Mouse (Mus musculus) limb, embryonic 13.5 days (tissue): ENCODE results near the gene Ahcyl1. TPM values are rescaled to one million over a fixed set of nuclear protein-coding genes. Genes with fewer than 3 reads are reported as not detected.
"Not testable (repeated sequence)": the region's sequence is repeated elsewhere in the genome, so short reads cannot be mapped to it uniquely, and the experiment has no call there.

Experiments used
- ATAC-seq: fragments of 200-750 bp; cut with Nextera tagmentation; 2 replicates; pipeline ENCODE4 v1.8.0; 2017; ENCODE audit warnings: low read depth, moderate number of reproducible peaks, moderate TSS enrichment; ENCODE audit not compliant: low FRiP score
- H3K27ac ChIP-seq: fragments of 300-500 bp; sonication (generic); 2 replicates; pipeline ENCODE4 v1.5.1; 2015; ENCODE audit warnings: inconsistent platforms, mild to moderate bottlenecking, moderate library complexity
- H3K27me3 ChIP-seq: fragments of 300-500 bp; sonication (generic); 2 replicates; pipeline ENCODE4 v1.6.1; 2015; ENCODE audit warnings: mild to moderate bottlenecking, inconsistent platforms
- H3K36me3 ChIP-seq: fragments of 300-500 bp; sonication (generic); 2 replicates; pipeline ENCODE4 v1.6.1; 2015; ENCODE audit warnings: inconsistent platforms, mild to moderate bottlenecking, moderate library complexity
- H3K4me1 ChIP-seq: fragments of 300-500 bp; sonication (generic); 2 replicates; pipeline ENCODE4 v1.6.1; 2015; ENCODE audit warnings: inconsistent platforms
- H3K4me2 ChIP-seq: fragments of 300-500 bp; sonication (generic); replicated peaks from 2 replicates; pipeline ENCODE4 v1.6.1; 2015; ENCODE audit warnings: inconsistent platforms, mild to moderate bottlenecking, moderate library complexity
- H3K4me3 ChIP-seq: fragments of 300-500 bp; sonication (generic); 2 replicates; pipeline ENCODE4 v1.5.1; 2015; ENCODE audit warnings: moderate library complexity, mild to moderate bottlenecking, inconsistent platforms
- H3K9ac ChIP-seq: fragments of 300-500 bp; sonication (generic); 2 replicates; pipeline ENCODE4 v1.6.1; 2015; ENCODE audit warnings: mild to moderate bottlenecking, inconsistent platforms
- H3K9me3 ChIP-seq: fragments of 300-500 bp; sonication (generic); 2 replicates; pipeline ENCODE4 v1.6.1; 2016; ENCODE audit warnings: inconsistent platforms
- WGBS: fragments of 180-500 bp; shearing (Covaris S2); methylation state at CpG from one replicate; pipeline ENCODE4 v1.1.7; 2015; 5-methylcytosine and 5-hydroxymethylcytosine counted together
- polyA plus RNA-seq: library from polyadenylated mRNA; unstranded; fragments of >200 nt; fragmentation: Nextera tagmentation; extraction: Ambion mirVana; gene quantifications from 2 replicates; pipeline ENCODE4 v1.2.1, GENCODE M21; 2015

Gene Ahcyl1
- polyA plus RNA-seq, 1 experiment from 2014 or later = 86.4 TPM

- not testable (repeated sequence) for H3K4me2 ChIP-seq, H3K9me3 ChIP-seq, H3K36me3 ChIP-seq, H3K27me3 ChIP-seq, H3K27ac ChIP-seq, H3K9ac ChIP-seq, H3K4me1 ChIP-seq, H3K4me3 ChIP-seq, ATAC-seq
- 74% methylated on average over 5 of the region's 5 CpGs for WGBS
These were observed 46.1 kb downstream of the Ahcyl1 start for GRCm38 (mm10) chr3:107650276-107650675.

GRCm38 (mm10) chr3:107646947-107647346 lies 49.4 kb downstream of the Ahcyl1 start:
- H3K4me2 ChIP-seq = no peak overlapping the region
- no peaks in the 10 kb centered on the region for H3K27me3 ChIP-seq
- no peak for ATAC-seq
- no peaks in the 10 kb centered on the region for H3K4me1 ChIP-seq
- H3K36me3 ChIP-seq = no peaks in the 10 kb centered on the region
- no peaks in the 10 kb centered on the region for H3K9me3 ChIP-seq
- H3K4me3 ChIP-seq = no peak overlapping the region
- WGBS = 76% methylated on average over 3 of the region's 3 CpGs
- no peak overlapping the region for H3K27ac ChIP-seq
- no peak overlapping the region for H3K9ac ChIP-seq

- Histone ChIP-seq H3K9me3 (no peaks in the 10 kb centered on the region), H3K27me3 (no peaks in the 10 kb centered on the region), H3K4me1 (no peaks in the 10 kb centered on the region), H3K4me3 (no peak overlapping the region), H3K27ac (no peak overlapping the region), H3K9ac (no peak overlapping the region), H3K36me3 (no peaks in the 10 kb centered on the region), H3K4me2 (no peak overlapping the region)
- no peak for ATAC-seq
- 62% methylated on average over 5 of the region's 5 CpGs for WGBS
These were observed 58.7 kb downstream of the Ahcyl1 start for GRCm38 (mm10) chr3:107637606-107638172.

- no peaks in the 10 kb centered on the region for H3K36me3 ChIP-seq
- no peaks in the 10 kb centered on the region for H3K27me3 ChIP-seq
- no peak overlapping the region for H3K4me2 ChIP-seq
- H3K27ac ChIP-seq = no peak overlapping the region
- WGBS = 65% methylated on average over 3 of the region's 3 CpGs
- H3K9me3 ChIP-seq = no peaks in the 10 kb centered on the region
- H3K4me3 ChIP-seq = no peak overlapping the region
- H3K4me1 ChIP-seq = no peaks in the 10 kb centered on the region
- H3K9ac ChIP-seq = no peak overlapping the region
- no peak for ATAC-seq
These were observed 60.1 kb downstream of the Ahcyl1 start for GRCm38 (mm10) chr3:107636236-107636635.

GRCm38 (mm10) chr3:107635836-107636235 lies 60.5 kb downstream of the Ahcyl1 start:
- Histone ChIP-seq H3K4me1 (no peaks in the 10 kb centered on the region), H3K4me3 (no peak overlapping the region), H3K36me3 (no peaks in the 10 kb centered on the region), H3K27ac (no peak overlapping the region), H3K4me2 (no peak overlapping the region), H3K9ac (no peak overlapping the region), H3K9me3 (no peaks in the 10 kb centered on the region), H3K27me3 (no peaks in the 10 kb centered on the region)
- no peak for ATAC-seq
- 63% methylated on average over 8 of the region's 8 CpGs for WGBS

- no peak overlapping the region for H3K9ac ChIP-seq
- H3K4me3 ChIP-seq = no peak overlapping the region
- no peaks in the 10 kb centered on the region for H3K9me3 ChIP-seq
- no peak overlapping the region for H3K27ac ChIP-seq
- H3K4me2 ChIP-seq = no peak overlapping the region
- no peak for ATAC-seq
- no peaks in the 10 kb centered on the region for H3K27me3 ChIP-seq
- H3K36me3 ChIP-seq = peaks cover under 1% of the 10 kb centered on the region; the same call in 1 of the 2 replicates
- H3K4me1 ChIP-seq = peaks cover 11% of the 10 kb centered on the region
- WGBS = 89% methylated on average over 9 of the region's 9 CpGs
These were observed 62.5 kb downstream of the Ahcyl1 start for GRCm38 (mm10) chr3:107633906-107634305.

GRCm38 (mm10) chr3:107632786-107633185 lies 63.6 kb downstream of the Ahcyl1 start:
- no peak overlapping the region for H3K4me2 ChIP-seq
- WGBS = 79% methylated on average over 4 of the region's 4 CpGs
- H3K9me3 ChIP-seq = no peaks in the 10 kb centered on the region
- ATAC-seq = no peak
- no peaks in the 10 kb centered on the region for H3K27me3 ChIP-seq
- peaks cover 11% of the 10 kb centered on the region for H3K4me1 ChIP-seq
- peaks cover 11% of the 10 kb centered on the region for H3K36me3 ChIP-seq
- no peak overlapping the region for H3K27ac ChIP-seq
- H3K9ac ChIP-seq = no peak overlapping the region
- H3K4me3 ChIP-seq = no peak overlapping the region

- peak within 1 kb of the TSS; percentile 93 for H3K27ac ChIP-seq
- peak within 1 kb of the TSS; percentile 98 for H3K4me3 ChIP-seq
- H3K9me3 ChIP-seq = no peaks in the 10 kb centered on the region
- peak within 1 kb of the TSS; percentile 84 for H3K4me2 ChIP-seq
- no peaks in the 10 kb centered on the region for H3K27me3 ChIP-seq
- peak; percentile 95 for ATAC-seq
- H3K36me3 ChIP-seq = peaks cover 24% of the 10 kb centered on the region
- peaks cover 11% of the 10 kb centered on the region for H3K4me1 ChIP-seq
- peak within 1 kb of the TSS; percentile 98 for H3K9ac ChIP-seq
- WGBS = under 1% methylated on average over 35 of the region's 35 CpGs
These were observed 64.8 kb downstream of the Ahcyl1 start, which contains the start of gene Strip1 for GRCm38 (mm10) chr3:107631523-107631958. TSS of gene Strip1 (minus strand) at chr3:107631694.

- Histone ChIP-seq H3K27ac (peak within 1 kb of the TSS; percentile 93), H3K4me2 (peak within 1 kb of the TSS; percentile 84), H3K4me1 (peaks cover 11% of the 10 kb centered on the region), H3K27me3 (no peaks in the 10 kb centered on the region), H3K9ac (peak within 1 kb of the TSS; percentile 98), H3K4me3 (peak within 1 kb of the TSS; percentile 98), H3K9me3 (no peaks in the 10 kb centered on the region), H3K36me3 (peaks cover 30% of the 10 kb centered on the region)
- ATAC-seq = peak; percentile 79
- 1% methylated on average over 48 of the region's 48 CpGs for WGBS
These were observed 65.5 kb downstream of the Ahcyl1 start, which contains the start of gene Gm10961 for GRCm38 (mm10) chr3:107630682-107631522. TSS of gene Gm10961 (plus strand) at chr3:107631322.

GRCm38 (mm10) chr3:107629411-107629810 lies 66.9 kb downstream of the Ahcyl1 start:
- Histone ChIP-seq H3K9ac (no peak overlapping the region), H3K4me1 (peaks cover 11% of the 10 kb centered on the region), H3K27me3 (no peaks in the 10 kb centered on the region), H3K9me3 (no peaks in the 10 kb centered on the region), H3K36me3 (peaks cover 45% of the 10 kb centered on the region), H3K4me2 (no peak overlapping the region), H3K27ac (no peak overlapping the region), H3K4me3 (no peak overlapping the region)
- ATAC-seq = no peak
- 89% methylated on average over 4 of the region's 4 CpGs for WGBS

GRCm38 (mm10) chr3:107628551-107628950 lies 67.8 kb downstream of the Ahcyl1 start:
- Histone ChIP-seq H3K4me1 (peaks cover 11% of the 10 kb centered on the region), H3K36me3 (peaks cover 54% of the 10 kb centered on the region), H3K9ac (no peak overlapping the region), H3K4me2 (no peak overlapping the region), H3K9me3 (no peaks in the 10 kb centered on the region), H3K4me3 (no peak overlapping the region), H3K27me3 (no peaks in the 10 kb centered on the region), H3K27ac (no peak overlapping the region)
- 92% methylated on average over 2 of the region's 2 CpGs for WGBS
- ATAC-seq = no peak

GRCm38 (mm10) chr3:107627641-107628040 lies 68.7 kb downstream of the Ahcyl1 start:
- Histone ChIP-seq H3K4me3 (no peak overlapping the region), H3K9me3 (no peaks in the 10 kb centered on the region), H3K9ac (no peak overlapping the region), H3K4me1 (peaks cover 11% of the 10 kb centered on the region), H3K4me2 (no peak overlapping the region), H3K27me3 (no peaks in the 10 kb centered on the region), H3K27ac (no peak overlapping the region), H3K36me3 (peaks cover 63% of the 10 kb centered on the region)
- ATAC-seq = no peak
- 92% methylated on average over 7 of the region's 7 CpGs for WGBS
